Mouse (Mus musculus) G1E-ER4 (cell line): ENCODE data around the gene Rimbp3. TPM values are rescaled to one million over a fixed set of nuclear protein-coding genes. Genes with fewer than 3 reads are reported as not detected.
A peak's percentile ranks its signal among the peaks of the same experiment; 100 is the strongest.

Source experiments
- GATA1 ChIP-seq: IDR thresholded peaks from one replicate; pipeline ENCODE4 v1.8.0; 2012; ENCODE audit warnings: low read length, inconsistent platforms
- polyA plus RNA-seq: library from polyadenylated mRNA; stranded (reverse); fragments of >175 nt; gene quantifications from 2 replicates; pipeline ENCODE4 v1.2.3, GENCODE M21; 2012

Gene Rimbp3
- polyA plus RNA-seq: 1.8 and 2.2 TPM in 2 replicates

- TF ChIP-seq GATA1: no peak
These were observed at the start of gene Rimbp3 for GRCm38 (mm10) chr16:17208389-17209361. TSS of gene Rimbp3 (plus strand) at chr16:17208603.

- TF ChIP-seq GATA1: no peak
These were observed 41.2 kb upstream of the Rimbp3 start for GRCm38 (mm10) chr16:17167179-17167578.

GRCm38 (mm10) chr16:17168049-17168448 is 40.4 kb upstream of the Rimbp3 start:
- no peak for TF ChIP-seq GATA1

GRCm38 (mm10) chr16:17175765-17176164 is 32.6 kb upstream of the Rimbp3 start:
- TF ChIP-seq GATA1: no peak

- TF ChIP-seq GATA1: no peak
These were observed 30.7 kb upstream of the Rimbp3 start for GRCm38 (mm10) chr16:17177623-17178170.

- no peak for TF ChIP-seq GATA1
These were observed 28.7 kb upstream of the Rimbp3 start for GRCm38 (mm10) chr16:17179706-17180105.

GRCm38 (mm10) chr16:17181382-17181781 is 27.0 kb upstream of the Rimbp3 start:
- TF ChIP-seq GATA1: no peak

GRCm38 (mm10) chr16:17182136-17182535 is 26.3 kb upstream of the Rimbp3 start:
- TF ChIP-seq GATA1: no peak

GRCm38 (mm10) chr16:17183003-17183402 is 25.4 kb upstream of the Rimbp3 start:
- no peak for TF ChIP-seq GATA1

GRCm38 (mm10) chr16:17185475-17185874 is 22.9 kb upstream of the Rimbp3 start:
- no peak for TF ChIP-seq GATA1

GRCm38 (mm10) chr16:17193823-17194222 is 14.6 kb upstream of the Rimbp3 start:
- TF ChIP-seq GATA1: no peak

- peak; percentile 12 for TF ChIP-seq GATA1
These were observed 8.1 kb upstream of the Rimbp3 start for GRCm38 (mm10) chr16:17200121-17200952.

- no peak for TF ChIP-seq GATA1
These were observed 7.3 kb upstream of the Rimbp3 start for GRCm38 (mm10) chr16:17200953-17201707.

- no peak for TF ChIP-seq GATA1
These were observed 6.4 kb upstream of the Rimbp3 start for GRCm38 (mm10) chr16:17201977-17202376.

GRCm38 (mm10) chr16:17202549-17202948 is 5.9 kb upstream of the Rimbp3 start, which contains the start of gene Ube2l3:
TSS of gene Ube2l3 (minus strand) at chr16:17202649.
- no peak for TF ChIP-seq GATA1

GRCm38 (mm10) chr16:17204990-17205389 is 3.4 kb upstream of the Rimbp3 start:
- no peak for TF ChIP-seq GATA1
